Mouse (Mus musculus): ENCODE results near the gene Pole4. TPM values are rescaled to one million over a fixed set of nuclear protein-coding genes. Genes with fewer than 3 reads are reported as not detected.
"Not testable (repeated sequence)": the region's sequence is repeated elsewhere in the genome, so short reads cannot be mapped to it uniquely, and the experiment has no call there.

Gene Pole4
- polyA plus RNA-seq, 1 experiment = 62.9 TPM

DNA sequence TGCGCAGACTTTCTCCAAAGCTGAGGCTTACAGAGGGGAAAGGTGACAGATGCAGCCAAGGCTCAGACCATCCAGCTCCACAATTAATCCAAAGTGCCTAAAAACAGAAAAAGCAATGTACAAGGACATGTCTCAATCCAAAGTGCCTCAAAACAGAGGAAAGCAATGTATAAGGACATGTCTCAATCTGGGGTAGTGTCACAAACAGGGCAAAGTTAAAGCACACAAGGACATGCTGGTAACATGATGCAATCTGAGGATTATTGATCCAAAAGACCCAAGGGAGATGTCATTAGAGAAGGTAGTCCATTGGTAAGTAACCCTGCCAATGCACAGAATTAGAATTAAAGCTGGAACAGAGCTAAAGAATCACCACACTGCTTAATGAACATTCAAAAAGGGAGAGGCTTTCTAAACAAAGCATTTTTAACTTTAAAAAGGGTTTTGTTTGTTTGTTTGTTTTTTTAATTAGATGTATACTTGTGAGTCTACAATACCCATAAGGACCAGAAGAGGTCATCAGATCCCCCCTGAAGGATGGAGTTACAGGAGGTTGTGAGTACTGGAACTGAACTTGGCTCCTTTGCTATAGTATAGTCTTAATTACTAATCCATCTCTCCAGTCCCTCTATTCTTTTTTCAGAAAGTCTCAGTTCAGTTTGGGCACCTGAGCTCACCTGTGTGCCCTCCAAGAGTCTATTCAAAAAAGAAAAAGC is 57.1 kb downstream of the Pole4 start:
- Histone ChIP-seq H3K9me3 (no peaks in the 10 kb centered on the region), H3K4me3 (replicated peaks) (no peak overlapping the region), H3K27me3 (replicated peaks) (no peaks in the 10 kb centered on the region), H3K36me3 (replicated peaks; ENCODE audit: low read length) (peaks cover 54% of the 10 kb centered on the region), H3K4me1 (peaks cover 33% of the 10 kb centered on the region)
- TF ChIP-seq FLI1 (IDR thresholded peaks at IDR 0.05; ENCODE audit: low read length) = no peak
- TF ChIP-seq GATA1 (IDR thresholded peaks at IDR 0.05; ENCODE audit: borderline replicate concordance, low read length) = no peak

DNA sequence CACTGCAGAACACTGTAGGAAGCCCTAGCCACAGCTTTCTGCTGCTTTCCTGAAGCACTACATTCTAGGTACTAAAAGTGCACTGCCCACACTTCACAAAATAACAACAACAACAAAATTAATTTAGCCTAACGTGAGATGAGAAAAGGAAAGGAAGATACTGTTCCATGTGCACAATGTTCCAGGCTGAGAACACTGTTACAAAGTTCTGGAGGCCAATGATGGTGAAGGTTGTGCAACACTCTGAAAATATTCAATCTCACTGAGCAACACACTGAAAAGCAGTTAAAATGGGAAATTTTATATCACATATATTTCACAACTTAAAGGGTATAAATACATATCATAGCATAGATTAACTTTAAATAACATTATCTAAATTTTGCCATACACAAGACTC is 58.2 kb downstream of the Pole4 start:
- H3K9me3 ChIP-seq = no peaks in the 10 kb centered on the region
- peaks cover 30% of the 10 kb centered on the region for H3K4me1 ChIP-seq
- no peak overlapping the region for H3K4me3 ChIP-seq (replicated peaks)
- peaks cover 58% of the 10 kb centered on the region for H3K36me3 ChIP-seq (replicated peaks; ENCODE audit: low read length)
- H3K27me3 ChIP-seq (replicated peaks) = no peaks in the 10 kb centered on the region
- TF ChIP-seq FLI1 (IDR thresholded peaks at IDR 0.05; ENCODE audit: low read length) = no peak
- TF ChIP-seq GATA1 (IDR thresholded peaks at IDR 0.05; ENCODE audit: borderline replicate concordance, low read length) = no peak

DNA sequence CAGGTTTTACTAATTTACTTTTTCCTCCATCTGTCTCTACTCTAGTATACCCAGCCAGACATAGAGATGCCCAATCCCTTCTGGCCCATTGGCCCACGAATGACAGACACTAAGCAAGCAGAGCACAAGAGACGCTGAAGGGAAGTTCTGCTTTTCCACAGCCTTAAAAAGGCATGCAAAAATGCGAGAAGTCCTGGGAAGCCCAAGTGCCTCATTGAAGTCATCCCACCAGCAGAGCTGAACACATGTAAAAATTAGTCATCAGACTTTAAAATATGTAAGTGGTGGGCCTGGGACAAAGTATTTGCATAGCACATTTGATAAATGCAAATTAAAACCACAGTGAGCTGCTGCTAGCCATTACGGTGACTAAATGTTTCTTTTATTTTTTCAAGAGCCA is 65.1 kb downstream of the Pole4 start:
- Histone ChIP-seq H3K4me3 (replicated peaks) (no peak overlapping the region), H3K4me1 (peaks cover 7% of the 10 kb centered on the region), H3K36me3 (replicated peaks; ENCODE audit: low read length) (peaks cover 23% of the 10 kb centered on the region), H3K27me3 (replicated peaks) (no peaks in the 10 kb centered on the region), H3K9me3 (no peaks in the 10 kb centered on the region)
- no peak for TF ChIP-seq GATA1 (IDR thresholded peaks at IDR 0.05; ENCODE audit: borderline replicate concordance, low read length)
- TF ChIP-seq FLI1 (IDR thresholded peaks at IDR 0.05; ENCODE audit: low read length) = no peak

GRCm38 (mm10) chr6:82625331-82625730 is 79.8 kb downstream of the Pole4 start:
- not testable (repeated sequence) for H3K9me3 ChIP-seq; H3K36me3 ChIP-seq (replicated peaks; ENCODE audit: low read length); H3K4me1 ChIP-seq; H3K4me3 ChIP-seq (replicated peaks); H3K27me3 ChIP-seq (replicated peaks)

DNA sequence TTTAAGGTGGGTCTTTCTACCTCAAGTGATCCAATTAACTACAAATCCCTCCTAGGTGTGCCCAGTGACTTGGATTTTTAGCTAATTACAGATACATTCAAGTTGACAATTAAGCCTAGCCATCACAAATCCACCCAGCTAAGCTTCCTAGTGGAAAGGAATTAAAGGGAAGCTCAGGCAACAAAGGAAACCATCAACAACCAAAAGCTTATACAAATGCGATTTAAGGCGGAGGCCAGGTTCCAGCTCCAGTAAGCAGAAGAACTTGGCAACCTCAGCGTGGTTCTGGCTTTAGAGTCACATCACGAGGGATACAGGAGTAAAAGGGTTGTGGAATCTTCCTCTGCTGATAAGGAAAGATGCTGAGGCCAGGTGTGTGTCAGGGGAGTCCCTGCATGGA is 92.0 kb downstream of the Pole4 start:
- Histone ChIP-seq H3K36me3 (replicated peaks; ENCODE audit: low read length) (no peaks in the 10 kb centered on the region), H3K9me3 (peaks cover 14% of the 10 kb centered on the region), H3K4me1 (no peaks in the 10 kb centered on the region), H3K27me3 (replicated peaks) (peaks cover 8% of the 10 kb centered on the region), H3K4me3 (replicated peaks) (no peak overlapping the region)
- TF ChIP-seq FLI1 (IDR thresholded peaks at IDR 0.05; ENCODE audit: low read length) = no peak

- peak overlapping the region; percentile 4 for H3K4me3 ChIP-seq (replicated peaks)
- H3K9me3 ChIP-seq = peaks cover 12% of the 10 kb centered on the region
- TF ChIP-seq GATA1 (IDR thresholded peaks at IDR 0.05; ENCODE audit: borderline replicate concordance, low read length) = no peak
- TF ChIP-seq FLI1 (IDR thresholded peaks at IDR 0.05; ENCODE audit: low read length) = no peak
- no peaks in the 10 kb centered on the region for H3K36me3 ChIP-seq (replicated peaks; ENCODE audit: low read length)
- H3K4me1 ChIP-seq = no peaks in the 10 kb centered on the region
- H3K27me3 ChIP-seq (replicated peaks) = peaks cover 8% of the 10 kb centered on the region
Measured at GRCm38 (mm10) chr6:82611049-82611448, 94.1 kb downstream of the Pole4 start.

DNA sequence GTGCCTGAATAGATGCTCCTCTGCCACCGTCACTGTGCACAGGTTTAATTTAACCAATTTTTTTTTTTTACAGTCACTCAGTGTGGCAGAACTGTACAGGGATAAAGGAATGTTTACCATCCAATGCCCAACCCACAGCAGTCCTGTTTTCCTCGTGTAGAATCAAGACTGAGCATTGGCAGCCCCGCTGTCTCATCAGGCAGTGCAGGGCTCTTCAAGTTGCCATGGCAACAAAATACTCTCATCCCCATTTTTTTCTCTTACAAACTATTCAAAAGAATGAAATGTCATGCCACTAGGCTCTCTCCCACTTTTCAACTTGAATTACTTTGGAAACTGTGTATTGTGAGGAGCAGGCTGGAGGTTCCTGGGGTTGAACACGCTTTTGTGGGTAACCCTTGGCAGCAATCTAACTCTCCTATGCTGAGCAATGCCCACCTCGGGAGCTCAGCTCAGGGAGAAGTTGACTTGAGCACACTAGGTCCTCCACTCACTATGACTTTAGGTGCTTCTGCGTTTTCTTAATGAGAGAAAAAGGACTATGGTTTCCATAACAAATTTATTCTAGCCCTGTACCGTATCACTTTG is 95.7 kb downstream of the Pole4 start:
- Histone ChIP-seq H3K4me1 (no peaks in the 10 kb centered on the region), H3K9me3 (peaks cover 12% of the 10 kb centered on the region), H3K27me3 (replicated peaks) (peaks cover 8% of the 10 kb centered on the region), H3K4me3 (replicated peaks) (no peak overlapping the region), H3K36me3 (replicated peaks; ENCODE audit: low read length) (no peaks in the 10 kb centered on the region)
- TF ChIP-seq GATA1 (IDR thresholded peaks at IDR 0.05; ENCODE audit: borderline replicate concordance, low read length) = no peak
- TF ChIP-seq FLI1 (IDR thresholded peaks at IDR 0.05; ENCODE audit: low read length) = no peak

GRCm38 (mm10) chr6:82608756-82609155 is 96.4 kb downstream of the Pole4 start:
- H3K4me1 ChIP-seq = no peaks in the 10 kb centered on the region
- peaks cover 6% of the 10 kb centered on the region for H3K27me3 ChIP-seq (replicated peaks)
- H3K9me3 ChIP-seq = peaks cover 12% of the 10 kb centered on the region
- H3K4me3 ChIP-seq (replicated peaks) = no peak overlapping the region
- TF ChIP-seq FLI1 (IDR thresholded peaks at IDR 0.05; ENCODE audit: low read length) (no peak), GATA1 (IDR thresholded peaks at IDR 0.05; ENCODE audit: borderline replicate concordance, low read length) (no peak)
- H3K36me3 ChIP-seq (replicated peaks; ENCODE audit: low read length) = no peaks in the 10 kb centered on the region

DNA sequence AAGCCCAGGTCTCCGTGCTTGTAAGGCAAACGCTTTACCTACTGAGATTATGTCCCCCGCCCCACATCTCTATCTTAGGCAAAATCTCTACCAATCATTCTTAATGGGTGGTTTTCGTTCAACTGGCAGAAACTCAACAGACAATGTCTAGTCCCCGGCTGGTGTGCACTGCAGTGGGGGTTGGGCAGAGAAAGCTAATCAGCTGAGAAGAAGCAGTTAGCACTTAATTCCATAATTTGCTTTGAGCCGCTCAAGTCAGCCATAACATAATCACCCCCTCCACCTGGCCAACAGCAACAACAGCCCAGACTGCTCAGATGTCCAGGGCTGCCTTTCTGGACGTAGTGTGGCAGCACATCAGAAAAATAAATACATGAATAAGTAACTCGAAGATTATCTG is 100.4 kb downstream of the Pole4 start:
- H3K27me3 ChIP-seq (replicated peaks) = peaks cover 7% of the 10 kb centered on the region
- TF ChIP-seq FLI1 (IDR thresholded peaks at IDR 0.05; ENCODE audit: low read length) (no peak), GATA1 (IDR thresholded peaks at IDR 0.05; ENCODE audit: borderline replicate concordance, low read length) (no peak)
- no peak overlapping the region for H3K4me3 ChIP-seq (replicated peaks)
- peaks cover 10% of the 10 kb centered on the region for H3K9me3 ChIP-seq
- no peaks in the 10 kb centered on the region for H3K36me3 ChIP-seq (replicated peaks; ENCODE audit: low read length)
- H3K4me1 ChIP-seq = no peaks in the 10 kb centered on the region

DNA sequence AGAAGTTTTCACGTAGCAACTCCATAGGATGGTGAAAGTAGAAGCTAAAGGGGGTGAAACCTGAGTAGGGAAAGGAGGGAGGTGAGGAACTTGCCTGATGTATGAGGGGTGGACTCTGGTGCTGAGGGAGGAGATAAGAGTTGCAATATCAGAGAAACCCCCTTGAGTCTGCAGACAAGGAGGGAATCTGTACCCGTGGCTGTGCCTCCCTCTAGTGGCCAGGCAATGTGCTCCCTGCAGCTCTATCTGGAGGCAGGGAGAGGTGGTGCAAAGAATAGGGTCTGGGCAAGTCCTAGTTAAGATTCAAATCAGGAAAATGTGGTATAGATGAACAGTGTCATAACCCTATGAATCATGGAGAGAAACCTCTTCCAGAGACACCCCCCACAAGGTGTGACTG is 101.5 kb downstream of the Pole4 start:
- Histone ChIP-seq H3K36me3 (replicated peaks; ENCODE audit: low read length) (no peaks in the 10 kb centered on the region), H3K9me3 (peaks cover 3% of the 10 kb centered on the region; the same call in 1 of the 2 replicates), H3K4me3 (replicated peaks) (no peak overlapping the region), H3K27me3 (replicated peaks) (peaks cover 7% of the 10 kb centered on the region), H3K4me1 (no peaks in the 10 kb centered on the region)
- no peak for TF ChIP-seq GATA1 (IDR thresholded peaks at IDR 0.05; ENCODE audit: borderline replicate concordance, low read length)
- no peak for TF ChIP-seq FLI1 (IDR thresholded peaks at IDR 0.05; ENCODE audit: low read length)
